Mouse (Mus musculus): ENCODE data around the gene Cadps. TPM values are rescaled to one million over a fixed set of nuclear protein-coding genes. Genes with fewer than 3 reads are reported as not detected.

The Cadps gene
- polyA plus RNA-seq, 1 experiment from 2014 or later, result 0.23 TPM

- H3K9me3 ChIP-seq (replicated peaks), result no peaks in the 10 kb centered on the region
- no peaks in the 10 kb centered on the region for H3K27me3 ChIP-seq (ENCODE audit: low read depth, poor library complexity, severe bottlenecking)
- no peak overlapping the region for H3K4me3 ChIP-seq
- H3K4me1 ChIP-seq, result peaks cover 15% of the 10 kb centered on the region
- WGBS, result 32% methylated on average over 1 of the region's 1 CpGs
- no peaks in the 10 kb centered on the region for H3K36me3 ChIP-seq
- no peak overlapping the region for H3K27ac ChIP-seq
- DNase-seq (ENCODE audit: low spot score), result no peak
Measured at GRCm38 (mm10) chr14:12560233-12560577, 262.7 kb downstream of the Cadps start.

GRCm38 (mm10) chr14:12559574-12560232 is 263.2 kb downstream of the Cadps start:
- Histone ChIP-seq H3K27me3 (ENCODE audit: low read depth, poor library complexity, severe bottlenecking) (no peaks in the 10 kb centered on the region), H3K4me1 (peaks cover 15% of the 10 kb centered on the region), H3K4me3 (no peak overlapping the region), H3K9me3 (replicated peaks) (no peaks in the 10 kb centered on the region), H3K27ac (no peak overlapping the region), H3K36me3 (no peaks in the 10 kb centered on the region)
- 74% methylated on average over 3 of the region's 3 CpGs for WGBS
- no peak for DNase-seq (ENCODE audit: low spot score)

- Histone ChIP-seq H3K36me3 (no peaks in the 10 kb centered on the region), H3K4me1 (peaks cover 15% of the 10 kb centered on the region), H3K9me3 (replicated peaks) (no peaks in the 10 kb centered on the region), H3K27me3 (ENCODE audit: low read depth, poor library complexity, severe bottlenecking) (no peaks in the 10 kb centered on the region), H3K4me3 (no peak overlapping the region), H3K27ac (no peak overlapping the region)
- WGBS, result 76% methylated on average over 7 of the region's 7 CpGs
- DNase-seq (ENCODE audit: low spot score), result no peak
Measured at GRCm38 (mm10) chr14:12558920-12559573, 263.8 kb downstream of the Cadps start.

GRCm38 (mm10) chr14:12554486-12554885 is 268.4 kb downstream of the Cadps start:
- WGBS, result 76% methylated on average over 2 of the region's 2 CpGs
- DNase-seq (ENCODE audit: low spot score), result no peak

GRCm38 (mm10) chr14:12551353-12551752 is 271.5 kb downstream of the Cadps start:
- H3K36me3 ChIP-seq, result no peaks in the 10 kb centered on the region
- no peaks in the 10 kb centered on the region for H3K9me3 ChIP-seq (replicated peaks)
- H3K4me3 ChIP-seq, result no peak overlapping the region
- H3K27me3 ChIP-seq (ENCODE audit: low read depth, poor library complexity, severe bottlenecking), result no peaks in the 10 kb centered on the region
- no peak for DNase-seq (ENCODE audit: low spot score)
- H3K4me1 ChIP-seq, result no peaks in the 10 kb centered on the region
- no peak overlapping the region for H3K27ac ChIP-seq
- WGBS, result 29% methylated on average over 6 of the region's 6 CpGs

More at GRCm38 (mm10) chr14:12554486-12554885, 268.4 kb downstream of the Cadps start:
- no peaks in the 10 kb centered on the region for H3K27me3 ChIP-seq (ENCODE audit: low read depth, poor library complexity, severe bottlenecking)
- H3K9me3 ChIP-seq (replicated peaks), result no peaks in the 10 kb centered on the region
- H3K27ac ChIP-seq, result no peak overlapping the region
- H3K4me1 ChIP-seq, result peaks cover 6% of the 10 kb centered on the region
- H3K36me3 ChIP-seq, result no peaks in the 10 kb centered on the region
- no peak overlapping the region for H3K4me3 ChIP-seq

- no peak overlapping the region for H3K27ac ChIP-seq
- no peaks in the 10 kb centered on the region for H3K9me3 ChIP-seq (replicated peaks)
- H3K4me3 ChIP-seq, result no peak overlapping the region
- WGBS, result 54% methylated on average over 5 of the region's 5 CpGs
- no peaks in the 10 kb centered on the region for H3K4me1 ChIP-seq
- DNase-seq (ENCODE audit: low spot score), result no peak
- no peaks in the 10 kb centered on the region for H3K36me3 ChIP-seq
- H3K27me3 ChIP-seq (ENCODE audit: low read depth, poor library complexity, severe bottlenecking), result no peaks in the 10 kb centered on the region
Measured at GRCm38 (mm10) chr14:12550931-12551330, 271.9 kb downstream of the Cadps start.

- no peak overlapping the region for H3K4me3 ChIP-seq
Measured at GRCm38 (mm10) chr14:12549290-12549689, 273.6 kb downstream of the Cadps start.

GRCm38 (mm10) chr14:12547496-12547895 is 275.4 kb downstream of the Cadps start:
- WGBS, result 96% methylated on average over 4 of the region's 4 CpGs
- Histone ChIP-seq H3K27me3 (ENCODE audit: low read depth, poor library complexity, severe bottlenecking) (no peaks in the 10 kb centered on the region), H3K4me1 (no peaks in the 10 kb centered on the region), H3K4me3 (no peak overlapping the region), H3K9me3 (replicated peaks) (no peaks in the 10 kb centered on the region), H3K27ac (no peak overlapping the region), H3K36me3 (no peaks in the 10 kb centered on the region)
- DNase-seq (ENCODE audit: low spot score), result no peak

More at GRCm38 (mm10) chr14:12549290-12549689, 273.6 kb downstream of the Cadps start:
- Histone ChIP-seq H3K27ac (no peak overlapping the region), H3K36me3 (no peaks in the 10 kb centered on the region), H3K27me3 (ENCODE audit: low read depth, poor library complexity, severe bottlenecking) (no peaks in the 10 kb centered on the region), H3K9me3 (replicated peaks) (no peaks in the 10 kb centered on the region), H3K4me1 (no peaks in the 10 kb centered on the region)
- no peak for DNase-seq (ENCODE audit: low spot score)

- Histone ChIP-seq H3K27me3 (ENCODE audit: low read depth, poor library complexity, severe bottlenecking) (no peaks in the 10 kb centered on the region), H3K27ac (no peak overlapping the region), H3K36me3 (no peaks in the 10 kb centered on the region), H3K4me1 (no peaks in the 10 kb centered on the region), H3K4me3 (no peak overlapping the region), H3K9me3 (replicated peaks) (no peaks in the 10 kb centered on the region)
- WGBS, result 56% methylated on average over 2 of the region's 2 CpGs
- DNase-seq (ENCODE audit: low spot score), result no peak
Measured at GRCm38 (mm10) chr14:12541733-12542132, 281.1 kb downstream of the Cadps start.

GRCm38 (mm10) chr14:12539071-12539470 is 283.8 kb downstream of the Cadps start:
- Histone ChIP-seq H3K27ac (no peak overlapping the region), H3K27me3 (ENCODE audit: low read depth, poor library complexity, severe bottlenecking) (no peaks in the 10 kb centered on the region), H3K36me3 (no peaks in the 10 kb centered on the region), H3K4me1 (no peaks in the 10 kb centered on the region), H3K9me3 (replicated peaks) (no peaks in the 10 kb centered on the region), H3K4me3 (no peak overlapping the region)
- DNase-seq (ENCODE audit: low spot score), result no peak
- WGBS, result 89% methylated on average over 5 of the region's 5 CpGs

GRCm38 (mm10) chr14:12531101-12531500 is 291.8 kb downstream of the Cadps start:
- no peak overlapping the region for H3K4me3 ChIP-seq
- no peaks in the 10 kb centered on the region for H3K4me1 ChIP-seq
- H3K36me3 ChIP-seq, result no peaks in the 10 kb centered on the region
- no peak overlapping the region for H3K27ac ChIP-seq
- H3K27me3 ChIP-seq (ENCODE audit: low read depth, poor library complexity, severe bottlenecking), result no peaks in the 10 kb centered on the region; the same call in 1 of the 2 replicates
- 28% methylated on average over 1 of the region's 1 CpGs for WGBS
- H3K9me3 ChIP-seq (replicated peaks), result no peaks in the 10 kb centered on the region
- peak; percentile 37 for DNase-seq (ENCODE audit: low spot score)

- WGBS, result 75% methylated on average over 3 of the region's 3 CpGs
- no peak overlapping the region for H3K4me3 ChIP-seq
- no peaks in the 10 kb centered on the region for H3K4me1 ChIP-seq
Measured at GRCm38 (mm10) chr14:12530554-12530953, 292.3 kb downstream of the Cadps start.

GRCm38 (mm10) chr14:12529961-12530542 is 292.8 kb downstream of the Cadps start:
- H3K27me3 ChIP-seq (ENCODE audit: low read depth, poor library complexity, severe bottlenecking), result no peaks in the 10 kb centered on the region; the same call in 1 of the 2 replicates
- WGBS, result 17% methylated on average over 11 of the region's 11 CpGs
- no peaks in the 10 kb centered on the region for H3K4me1 ChIP-seq
- no peak overlapping the region for H3K4me3 ChIP-seq
- no peak overlapping the region for H3K27ac ChIP-seq
- no peaks in the 10 kb centered on the region for H3K9me3 ChIP-seq (replicated peaks)
- no peaks in the 10 kb centered on the region for H3K36me3 ChIP-seq
- peak; percentile 75 for DNase-seq (ENCODE audit: low spot score)

More at GRCm38 (mm10) chr14:12530554-12530953, 292.3 kb downstream of the Cadps start:
- no peak for DNase-seq (ENCODE audit: low spot score)
- no peaks in the 10 kb centered on the region for H3K36me3 ChIP-seq
- H3K27me3 ChIP-seq (ENCODE audit: low read depth, poor library complexity, severe bottlenecking), result no peaks in the 10 kb centered on the region; the same call in 1 of the 2 replicates
- H3K9me3 ChIP-seq (replicated peaks), result no peaks in the 10 kb centered on the region
- no peak overlapping the region for H3K27ac ChIP-seq

All from limb, embryonic 10.5 days (tissue).